ENCODE assay signal across 25 mouse cellular contexts in the genomic region with DNA sequence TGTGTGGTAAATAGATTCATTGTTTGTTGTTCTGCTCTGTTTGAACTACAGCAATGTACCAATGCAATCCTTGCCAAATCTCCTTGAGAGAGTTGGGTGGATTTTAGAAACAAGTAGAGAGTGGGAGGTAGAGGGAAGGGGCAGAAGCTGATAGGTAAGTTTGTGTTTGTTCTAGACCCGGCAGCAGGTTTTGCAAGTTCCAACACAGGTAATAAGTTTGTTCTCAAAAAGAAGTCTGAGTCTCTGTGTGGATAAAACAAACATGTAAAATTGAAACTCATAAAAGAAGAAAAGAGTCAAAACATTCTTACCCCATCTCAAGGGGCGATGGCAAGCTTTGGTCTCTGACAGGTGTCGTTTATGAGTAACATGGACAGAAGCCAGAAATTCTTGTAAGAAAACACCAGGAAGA.
DNase-seq lines count a peak whose midpoint lies in the region; ATAC-seq and TF ChIP-seq lines count a peak whose summit lies in the region.
"Had no signal": no experiment of that assay in that cellular context is flagged by ENCODE, and none has a peak within 500 bp of the region (broad histone marks: within the 10 kb centered on the region; RNA-seq: fewer than 3 reads in every experiment).

No protein-coding gene starts in this region.

- H3K27me3 ChIP-seq in embryonic facial prominence, embryonic 14.5 days (replicated peaks; ENCODE audit: control insufficient read depth, insufficient read depth, low read length), result no peaks in the 10 kb centered on the region
- no peaks in the 10 kb centered on the region for H3K27me3 ChIP-seq in embryonic facial prominence, embryonic 10.5 days (replicated peaks; ENCODE audit: low read depth, poor library complexity, severe bottlenecking)
- no peaks in the 10 kb centered on the region for H3K27me3 ChIP-seq in lung, postnatal 0 days (replicated peaks; ENCODE audit: insufficient read depth, low read length)
- H3K27me3 ChIP-seq in stomach, embryonic 16.5 days (ENCODE audit: control insufficient read depth, insufficient read depth, low read length), result no peaks in the 10 kb centered on the region
- H3K27me3 ChIP-seq in kidney, embryonic 15.5 days, result no peaks in the 10 kb centered on the region
- H3K27me3 ChIP-seq: embryonic facial prominence, embryonic 12.5 days; forebrain, embryonic 12.5 days; hindbrain, embryonic 12.5 days had no signal

- TF ChIP-seq EP300 in lung, postnatal 0 days (IDR thresholded peaks at IDR 0.05), result peak; percentile 27; the same call in 1 of the 2 replicates

- TF ChIP-seq POLR2A in lung, adult 2 months (IDR thresholded peaks at IDR 0.05; ENCODE audit: borderline replicate concordance, extremely low read depth, low read depth, low read length), result no peak

- DNase-seq in embryonic facial prominence, embryonic 14.5 days (ENCODE audit: low spot score), result peak; percentile 65
- no peak for DNase-seq in embryonic facial prominence, embryonic 10.5 days (ENCODE audit: low spot score)
- peak; percentile 55 for DNase-seq in lung, postnatal 0 days (ENCODE audit: low spot score)
- no peak for DNase-seq in lung, adult 2 months
- peak; percentile 21 for DNase-seq in large intestine, adult 2 months (ENCODE audit: low read depth, low spot score)
- DNase-seq: adrenal gland, adult 8-10 months; adrenal gland, postnatal 36 days; B cell, adult 2 months; cerebellum, adult 11 months; cerebellum, adult 8-10 months; cerebellum, postnatal 14 days; embryo, embryonic 11 days; gastrocnemius, postnatal 10 days; heart, adult 18-20 months; heart, postnatal 10 days; heart, postnatal 4 days had no signal

- no peak overlapping the region for H3K9ac ChIP-seq in embryonic facial prominence, embryonic 14.5 days (ENCODE audit: low read depth, low read length)
- H3K9ac ChIP-seq in lung, postnatal 0 days (replicated peaks; ENCODE audit: low read depth), result no peak overlapping the region
- no peak overlapping the region for H3K9ac ChIP-seq in stomach, embryonic 16.5 days (ENCODE audit: low read length)
- H3K9ac ChIP-seq in kidney, embryonic 15.5 days, result no peak overlapping the region
- H3K9ac ChIP-seq: embryonic facial prominence, embryonic 12.5 days; forebrain, embryonic 12.5 days; hindbrain, embryonic 12.5 days had no signal

- no peak overlapping the region for H3K4me3 ChIP-seq in embryonic facial prominence, embryonic 14.5 days (ENCODE audit: low read depth, low read length)
- no peak overlapping the region for H3K4me3 ChIP-seq in embryonic facial prominence, embryonic 10.5 days
- H3K4me3 ChIP-seq in lung, postnatal 0 days (ENCODE audit: low read depth, low read length), result no peak overlapping the region
- H3K4me3 ChIP-seq in lung, adult 2 months (replicated peaks; ENCODE audit: extremely low read depth, low read depth, low read length), result no peak overlapping the region
- no peak overlapping the region for H3K4me3 ChIP-seq in stomach, embryonic 16.5 days (replicated peaks; ENCODE audit: low read length)
- H3K4me3 ChIP-seq in kidney, embryonic 15.5 days (replicated peaks), result no peak overlapping the region
- H3K4me3 ChIP-seq: embryonic facial prominence, embryonic 12.5 days; forebrain, embryonic 12.5 days; heart, embryonic 10.5 days; hindbrain, embryonic 12.5 days had no signal

- H3K36me3 ChIP-seq in embryonic facial prominence, embryonic 14.5 days (ENCODE audit: control insufficient read depth, insufficient read depth, low read length), result no peaks in the 10 kb centered on the region
- H3K36me3 ChIP-seq in embryonic facial prominence, embryonic 10.5 days (replicated peaks), result no peaks in the 10 kb centered on the region
- no peaks in the 10 kb centered on the region for H3K36me3 ChIP-seq in lung, postnatal 0 days (ENCODE audit: insufficient read depth, low read length)
- H3K36me3 ChIP-seq in stomach, embryonic 16.5 days (ENCODE audit: control insufficient read depth, insufficient read depth, low read length), result no peaks in the 10 kb centered on the region
- no peaks in the 10 kb centered on the region for H3K36me3 ChIP-seq in kidney, embryonic 15.5 days
- H3K36me3 ChIP-seq: embryonic facial prominence, embryonic 12.5 days; forebrain, embryonic 12.5 days; G1E; heart, embryonic 10.5 days; hindbrain, embryonic 12.5 days had no signal

- H3K4me2 ChIP-seq in embryonic facial prominence, embryonic 14.5 days (ENCODE audit: low read depth, low read length), result no peak overlapping the region
- H3K4me2 ChIP-seq in lung, postnatal 0 days (replicated peaks; ENCODE audit: low read depth, low read length), result no peak overlapping the region
- no peak overlapping the region for H3K4me2 ChIP-seq in stomach, embryonic 16.5 days (ENCODE audit: low read depth, low read length)
- H3K4me2 ChIP-seq in kidney, embryonic 15.5 days, result no peak overlapping the region
- H3K4me2 ChIP-seq: embryonic facial prominence, embryonic 12.5 days; forebrain, embryonic 12.5 days; hindbrain, embryonic 12.5 days had no signal

- no peak overlapping the region for H3K27ac ChIP-seq in embryonic facial prominence, embryonic 14.5 days (replicated peaks; ENCODE audit: low read depth, low read length)
- no peak overlapping the region for H3K27ac ChIP-seq in embryonic facial prominence, embryonic 10.5 days (replicated peaks)
- H3K27ac ChIP-seq in lung, postnatal 0 days (ENCODE audit: low read length), result no peak overlapping the region
- peak overlapping the region; percentile 72; the same call in 1 of the 2 replicates for H3K27ac ChIP-seq in stomach, embryonic 16.5 days (ENCODE audit: low read length)
- H3K27ac ChIP-seq in kidney, embryonic 15.5 days, result no peak overlapping the region
- H3K27ac ChIP-seq: embryonic facial prominence, embryonic 12.5 days; forebrain, embryonic 12.5 days; heart, embryonic 10.5 days; hindbrain, embryonic 12.5 days had no signal

- H3K9me3 ChIP-seq in embryonic facial prominence, embryonic 14.5 days (ENCODE audit: control insufficient read depth, low read length), result no peaks in the 10 kb centered on the region
- H3K9me3 ChIP-seq in embryonic facial prominence, embryonic 10.5 days, result no peaks in the 10 kb centered on the region
- no peaks in the 10 kb centered on the region for H3K9me3 ChIP-seq in lung, postnatal 0 days (ENCODE audit: low read length)
- no peaks in the 10 kb centered on the region for H3K9me3 ChIP-seq in stomach, embryonic 16.5 days (replicated peaks; ENCODE audit: control insufficient read depth, low read length)
- H3K9me3 ChIP-seq in kidney, embryonic 15.5 days (replicated peaks), result no peaks in the 10 kb centered on the region
- H3K9me3 ChIP-seq: embryonic facial prominence, embryonic 12.5 days; forebrain, embryonic 12.5 days; G1E; heart, embryonic 10.5 days; hindbrain, embryonic 12.5 days had no signal

- 65% methylated on average over 3 of the region's 3 CpGs for WGBS in embryonic facial prominence, embryonic 14.5 days
- 88% methylated on average over 3 of the region's 3 CpGs for WGBS in embryonic facial prominence, embryonic 10.5 days
- 58% methylated on average over 3 of the region's 3 CpGs for WGBS in lung, postnatal 0 days
- WGBS in lung, adult 2 months, result 63% methylated on average over 3 of the region's 3 CpGs
- 29% methylated on average over 3 of the region's 3 CpGs for WGBS in large intestine, adult 2 months
- 65% methylated on average over 3 of the region's 3 CpGs for WGBS in stomach, embryonic 16.5 days
- 76% methylated on average over 3 of the region's 3 CpGs for WGBS in kidney, embryonic 15.5 days

- TF ChIP-seq CTCF in lung, postnatal 0 days (IDR thresholded peaks at IDR 0.05), result no peak
- TF ChIP-seq CTCF in lung, adult 2 months (IDR thresholded peaks at IDR 0.05; ENCODE audit: insufficient read depth, low read length), result no peak

- no peaks in the 10 kb centered on the region for H3K4me1 ChIP-seq in embryonic facial prominence, embryonic 14.5 days (ENCODE audit: control insufficient read depth, insufficient read depth, low read length)
- no peaks in the 10 kb centered on the region for H3K4me1 ChIP-seq in embryonic facial prominence, embryonic 10.5 days
- H3K4me1 ChIP-seq in lung, postnatal 0 days (ENCODE audit: insufficient read depth, low read depth, low read length), result no peaks in the 10 kb centered on the region
- H3K4me1 ChIP-seq in lung, adult 2 months (ENCODE audit: control insufficient read depth, insufficient read depth, low read length), result no peaks in the 10 kb centered on the region
- no peaks in the 10 kb centered on the region for H3K4me1 ChIP-seq in stomach, embryonic 16.5 days (ENCODE audit: control insufficient read depth, insufficient read depth, low read length)
- H3K4me1 ChIP-seq in kidney, embryonic 15.5 days, result no peaks in the 10 kb centered on the region
- H3K4me1 ChIP-seq: embryonic facial prominence, embryonic 12.5 days; forebrain, embryonic 12.5 days; heart, embryonic 10.5 days; hindbrain, embryonic 12.5 days had no signal

- peak; percentile 74; the same call in 1 of the 2 replicates for ATAC-seq in embryonic facial prominence, embryonic 14.5 days (ENCODE audit: low read depth)
- peak; percentile 67 for ATAC-seq in lung, postnatal 0 days
- peak; percentile 56 for ATAC-seq in stomach, embryonic 16.5 days (ENCODE audit: insufficient read depth, low FRiP score)
- ATAC-seq in kidney, embryonic 15.5 days (replicated peaks; ENCODE audit: low FRiP score), result no peak
- ATAC-seq: CD4-positive, CD25-positive, alpha-beta regulatory T cell, adult 4 months; forebrain, embryonic 16.5 days had no signal

Comparison
In these comparisons a context has a peak if more than half of its experiments do, and no peak if none do; other contexts are left out.
1. DNase-seq: peak in embryonic facial prominence, embryonic 14.5 days (single experiment), lung, postnatal 0 days (single experiment) and large intestine, adult 2 months (single experiment); none in embryonic facial prominence, embryonic 10.5 days (single experiment) and lung, adult 2 months (single experiment).